Mouse (Mus musculus) heart, postnatal 36 days (tissue): ENCODE measurements around the gene Actg2. TPM values are rescaled to one million over a fixed set of nuclear protein-coding genes. Genes with fewer than 3 reads are reported as not detected.
"Not testable (repeated sequence)": the region's sequence is repeated elsewhere in the genome, so short reads cannot be mapped to it uniquely, and the experiment has no call there.

ENCODE experiments used
- DNase-seq, 2 experiments: peaks; one replicate each; pipeline ENCODE4 v3.0.0; 2021 to 2022
- intact Hi-C: fragments of 180-260 bp; cut with DNase I; formaldehyde crosslinking; loops from one replicate; pipeline ENCODE4 v1.15.1; 2025
- total RNA-seq, 2 experiments: library from RNA; stranded (reverse); gene quantifications; 2 replicates each; pipeline ENCODE4 v1.2.3; 2021

Gene Actg2
- total RNA-seq, result 1 to 10 TPM; 1.5 to 2.4 TPM

GRCm38 (mm10) chr6:83536028-83536794 is at the start of gene Actg2:
TSS of gene Actg2 (minus strand) at chr6:83536265.
- intact Hi-C loops, result no loop called here
- DNase-seq, result no peak

GRCm38 (mm10) chr6:83585328-83585727 is 49.3 kb upstream of the Actg2 start:
- DNase-seq, intact Hi-C loops: not testable (repeated sequence)

GRCm38 (mm10) chr6:83583591-83583990 is 47.5 kb upstream of the Actg2 start:
- intact Hi-C loops, result loop anchor here (1.0 kb wide), 2 partner anchors 33 to 90 kb away; no protein-coding TSS in a partner anchor

GRCm38 (mm10) chr6:83582938-83583270 is 46.8 kb upstream of the Actg2 start:
- peak; percentile 24 to 37 for DNase-seq

More at GRCm38 (mm10) chr6:83583591-83583990, 47.5 kb upstream of the Actg2 start:
- DNase-seq, result no peak

GRCm38 (mm10) chr6:83582135-83582937 is 46.3 kb upstream of the Actg2 start:
- intact Hi-C loops, result no loop called here
- DNase-seq, result no peak

More at GRCm38 (mm10) chr6:83582938-83583270, 46.8 kb upstream of the Actg2 start:
- intact Hi-C loops, result loop anchor here (1.0 kb wide), 2 partner anchors 33 to 90 kb away; no protein-coding TSS in a partner anchor

- no peak for DNase-seq
- intact Hi-C loops, result no loop called here
Observed at GRCm38 (mm10) chr6:83577534-83577933, 41.5 kb upstream of the Actg2 start.

GRCm38 (mm10) chr6:83575609-83576008 is 39.5 kb upstream of the Actg2 start:
- DNase-seq, result no peak
- intact Hi-C loops, result no loop called here

- peak in 1 of 2 experiments; percentile 19 for DNase-seq
- intact Hi-C loops, result no loop called here
Observed at GRCm38 (mm10) chr6:83572671-83573070, 36.6 kb upstream of the Actg2 start, which contains the start of gene Stambp. TSS of gene Stambp (minus strand) at chr6:83572729.

- peak; percentile 86 to 87 for DNase-seq
- intact Hi-C loops, result no loop called here
Observed at GRCm38 (mm10) chr6:83571840-83572667, 36.0 kb upstream of the Actg2 start.

GRCm38 (mm10) chr6:83568901-83569862 is 33.1 kb upstream of the Actg2 start:
- intact Hi-C loops, result loop anchor here (5.0 kb wide), 1 partner anchor 212 kb away; no protein-coding TSS in a partner anchor
- no peak for DNase-seq

GRCm38 (mm10) chr6:83555972-83556371 is 19.9 kb upstream of the Actg2 start:
- DNase-seq, result no peak
- intact Hi-C loops, result no loop called here

- intact Hi-C loops, result no loop called here
- DNase-seq, result no peak
Observed at GRCm38 (mm10) chr6:83548346-83548745, 12.3 kb upstream of the Actg2 start.

- intact Hi-C loops, result no loop called here
- no peak for DNase-seq
Observed at GRCm38 (mm10) chr6:83545778-83546177, 9.7 kb upstream of the Actg2 start.

GRCm38 (mm10) chr6:83541756-83542456 is 5.8 kb upstream of the Actg2 start:
- peak; percentile 14 to 28 for DNase-seq
- intact Hi-C loops, result no loop called here

- DNase-seq, result no peak
- intact Hi-C loops, result no loop called here
Observed at GRCm38 (mm10) chr6:83540017-83540416, 4.0 kb upstream of the Actg2 start.

- DNase-seq, result no peak
- intact Hi-C loops, result no loop called here
Observed at GRCm38 (mm10) chr6:83536795-83537059, 662 bp upstream of the Actg2 start.

- DNase-seq, result no peak
- intact Hi-C loops, result no loop called here
Observed at GRCm38 (mm10) chr6:83532608-83533007, 3.5 kb downstream of the Actg2 start.

- intact Hi-C loops, result no loop called here
Observed at GRCm38 (mm10) chr6:83523194-83523593, 12.9 kb downstream of the Actg2 start.

GRCm38 (mm10) chr6:83521784-83522183 is 14.3 kb downstream of the Actg2 start:
- no peak for DNase-seq
- intact Hi-C loops, result no loop called here

More at GRCm38 (mm10) chr6:83523194-83523593, 12.9 kb downstream of the Actg2 start:
- no peak for DNase-seq
